Mouse (Mus musculus) G1E-ER4 (cell line): ENCODE data around the gene Pgbd5. TPM values are rescaled to one million over a fixed set of nuclear protein-coding genes. Genes with fewer than 3 reads are reported as not detected.

Source experiments
- GATA1 ChIP-seq: IDR thresholded peaks from one replicate; pipeline ENCODE4 v1.8.0; 2012; ENCODE audit warnings: low read length, inconsistent platforms
- polyA plus RNA-seq: library from polyadenylated mRNA; stranded (reverse); fragments of >175 nt; gene quantifications from 2 replicates; pipeline ENCODE4 v1.2.3, GENCODE M21; 2012

The Pgbd5 gene
- polyA plus RNA-seq, 1 experiment = not detected

DNA sequence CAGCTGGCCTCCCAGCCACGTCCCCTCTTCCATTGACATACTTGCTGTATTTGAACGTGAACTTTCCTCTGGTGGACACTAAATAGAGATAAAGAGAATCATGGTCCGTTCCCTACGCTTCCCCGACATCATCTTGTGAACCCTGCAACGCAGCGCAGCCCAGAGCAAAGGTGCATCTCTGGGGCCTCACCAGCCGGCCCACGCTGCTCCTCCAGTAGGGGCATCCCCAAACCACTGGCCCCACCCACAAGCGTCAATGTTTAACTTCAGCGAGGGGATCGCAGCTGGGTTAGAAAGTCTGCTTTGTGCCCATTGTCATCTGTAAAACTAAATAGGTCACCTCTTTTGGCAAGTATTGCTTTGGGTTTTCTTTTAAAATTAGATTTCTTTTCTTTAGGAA is 95.5 kb downstream of the Pgbd5 start:
- no peak for TF ChIP-seq GATA1

DNA sequence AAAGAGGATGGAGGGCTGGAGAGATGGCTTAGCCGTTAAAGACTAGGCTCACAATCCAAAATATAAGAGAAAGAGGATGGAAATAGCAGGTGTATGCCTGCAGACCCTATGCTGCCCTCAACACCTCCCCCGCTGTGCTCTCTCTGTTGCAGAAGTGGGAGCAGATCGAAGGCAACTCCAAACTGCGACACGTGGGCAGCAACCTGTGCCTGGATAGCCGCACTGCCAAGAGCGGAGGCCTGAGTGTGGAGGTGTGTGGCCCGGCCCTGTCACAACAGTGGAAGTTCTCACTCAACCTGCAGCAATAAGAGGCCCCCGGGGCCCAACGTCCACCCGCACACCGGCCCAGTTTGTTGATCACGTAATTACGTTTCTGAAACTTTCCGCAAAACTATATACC is 96.3 kb downstream of the Pgbd5 start:
- no peak for TF ChIP-seq GATA1

DNA sequence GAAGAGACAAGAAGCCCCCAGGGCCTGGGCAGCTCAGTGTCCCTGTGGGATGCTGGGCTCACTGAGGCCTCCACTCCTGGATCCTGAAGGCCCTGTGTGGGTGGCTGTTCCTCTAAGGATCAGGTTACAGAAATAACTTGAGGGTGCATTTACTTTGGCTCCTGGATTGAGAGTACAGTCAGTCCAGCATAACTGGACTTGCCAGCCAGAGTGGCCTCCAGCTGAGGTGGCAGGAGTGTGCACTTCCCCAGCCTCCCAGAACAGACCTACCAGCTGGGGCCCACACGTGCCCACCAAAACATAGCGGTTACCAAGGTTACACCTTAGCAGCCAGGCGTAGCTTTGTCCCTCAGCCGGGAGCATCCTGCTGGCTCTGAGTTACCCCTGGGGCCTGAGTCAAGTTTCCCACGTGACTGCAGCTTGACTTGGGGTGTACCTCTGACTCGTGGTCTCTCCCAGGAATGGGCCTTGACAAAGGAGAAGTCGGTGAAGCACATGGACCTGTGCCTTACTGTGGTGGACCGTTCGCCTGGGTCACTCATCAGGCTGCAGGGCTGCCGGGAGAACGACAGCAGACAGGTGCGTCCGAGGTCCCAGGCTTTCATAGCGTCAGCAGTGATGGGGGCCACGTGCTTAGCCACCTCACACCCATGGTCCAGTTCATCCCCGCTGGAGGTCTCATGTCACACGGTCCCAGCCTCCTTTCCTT is 98.9 kb downstream of the Pgbd5 start:
- TF ChIP-seq GATA1 = no peak

DNA sequence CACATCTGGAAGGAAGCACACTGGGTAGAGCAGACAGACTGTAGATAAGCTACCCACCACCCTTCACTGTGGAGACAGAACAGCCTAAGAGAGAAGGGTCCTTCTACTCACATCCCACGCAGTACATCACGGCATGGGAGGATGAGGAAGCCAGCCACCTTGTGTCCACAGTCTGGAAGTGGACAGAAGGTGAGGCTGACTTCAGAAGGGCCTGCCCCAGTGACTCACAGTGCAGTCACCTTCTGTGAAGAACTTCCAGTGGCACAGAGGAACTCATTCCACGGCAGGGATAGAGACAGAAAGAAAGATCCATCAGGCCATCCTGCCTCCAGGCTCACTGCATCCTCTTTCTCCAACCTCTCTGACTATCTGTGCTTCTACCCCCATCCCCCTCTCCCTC is 99.7 kb downstream of the Pgbd5 start:
- no peak for TF ChIP-seq GATA1

DNA sequence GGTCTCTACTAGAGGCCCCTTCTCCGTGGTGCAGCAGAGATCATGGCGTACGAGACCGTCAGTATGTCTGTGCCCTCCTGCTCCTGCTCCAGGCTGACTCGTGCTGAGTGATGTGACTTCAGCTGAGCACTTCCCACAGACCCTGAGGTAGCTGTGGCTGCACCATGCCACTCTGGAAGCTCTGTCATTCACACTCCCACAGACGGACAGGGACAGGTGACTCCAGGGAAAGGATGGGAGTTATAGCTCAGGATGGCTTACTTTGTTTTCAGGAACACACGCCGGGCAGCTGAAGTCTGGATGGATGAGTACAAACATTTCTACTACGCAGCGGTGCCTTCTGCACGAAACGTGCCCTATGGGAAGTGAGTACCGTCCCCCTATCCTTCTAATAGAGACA is 103.2 kb downstream of the Pgbd5 start:
- no peak for TF ChIP-seq GATA1

DNA sequence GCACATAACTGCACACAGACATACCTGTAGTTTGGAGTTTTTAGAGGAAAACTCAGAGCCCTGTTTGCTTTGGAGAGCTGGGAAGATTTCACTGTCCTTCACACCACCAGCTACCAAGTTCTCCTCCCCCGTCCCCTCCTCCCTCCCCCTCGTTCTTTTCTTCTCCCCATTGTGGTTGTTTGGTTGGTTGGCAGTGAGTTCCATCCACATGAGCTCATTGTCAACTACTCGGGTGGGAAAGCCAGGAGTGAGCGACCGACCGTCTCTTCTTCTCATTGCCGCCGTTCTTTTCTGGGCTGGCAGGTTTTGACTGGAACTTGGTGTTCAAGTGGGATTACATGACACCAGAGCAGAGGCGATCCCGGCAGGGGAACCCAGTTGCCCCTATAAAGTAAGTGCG is 107.8 kb downstream of the Pgbd5 start:
- TF ChIP-seq GATA1 = no peak

DNA sequence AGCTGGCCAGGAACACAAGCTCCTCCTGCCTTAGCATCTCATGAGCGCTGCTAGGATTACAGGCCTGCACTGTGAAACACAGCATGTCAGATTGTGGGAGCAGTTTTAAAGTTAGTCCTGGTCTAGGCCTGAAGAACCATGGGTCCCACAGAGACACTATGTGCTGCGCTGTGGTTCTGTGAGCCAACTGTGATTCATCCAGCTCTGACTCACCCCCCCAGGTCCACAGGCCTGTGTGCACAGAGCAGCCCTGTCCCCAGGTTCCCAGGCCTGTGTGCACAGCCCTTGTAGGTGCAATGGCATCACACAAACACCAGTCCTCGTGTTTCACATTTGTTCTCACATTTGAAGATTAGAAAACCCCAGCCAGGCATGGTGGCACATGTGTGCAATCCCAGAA is 108.4 kb downstream of the Pgbd5 start:
- TF ChIP-seq GATA1 = no peak

DNA sequence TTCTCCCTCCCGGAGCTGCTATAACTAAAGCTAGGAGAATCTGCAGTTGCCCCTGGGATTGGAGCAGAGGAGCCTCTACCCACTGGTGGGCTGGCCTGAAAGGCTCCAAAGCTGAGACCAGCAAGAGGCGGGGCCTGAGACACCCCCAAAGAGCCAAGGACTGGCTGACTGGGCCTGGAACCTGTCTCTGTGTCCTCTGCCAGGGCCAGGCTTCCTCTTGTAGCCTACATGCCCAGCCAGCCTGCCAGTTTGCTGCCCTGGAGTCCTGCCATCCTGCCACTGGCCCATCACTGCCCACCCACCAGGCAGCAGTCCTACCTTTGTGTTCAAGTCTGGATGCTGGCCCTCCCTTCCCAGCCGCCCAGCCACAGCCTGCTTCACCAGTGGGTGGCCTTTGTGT is 109.0 kb downstream of the Pgbd5 start:
- no peak for TF ChIP-seq GATA1

DNA sequence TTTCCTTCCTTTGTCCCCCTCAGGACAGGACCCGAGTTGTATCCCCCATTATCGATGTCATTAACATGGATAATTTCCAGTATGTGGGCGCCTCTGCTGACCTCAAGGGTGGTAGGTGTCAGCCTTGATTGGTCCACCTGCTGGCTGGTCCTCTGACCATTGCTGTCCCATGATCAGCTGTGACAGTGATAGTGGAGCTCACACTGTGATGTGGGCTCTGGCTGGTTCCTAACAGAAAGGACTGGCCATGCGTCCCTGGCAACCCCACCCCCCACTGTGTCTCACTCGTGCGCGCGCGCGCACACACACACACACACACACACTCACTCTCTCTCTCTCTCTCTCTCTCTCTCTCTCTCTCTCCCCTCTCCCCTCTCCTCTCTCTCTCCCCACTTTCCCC is 109.8 kb downstream of the Pgbd5 start:
- TF ChIP-seq GATA1 = no peak

DNA sequence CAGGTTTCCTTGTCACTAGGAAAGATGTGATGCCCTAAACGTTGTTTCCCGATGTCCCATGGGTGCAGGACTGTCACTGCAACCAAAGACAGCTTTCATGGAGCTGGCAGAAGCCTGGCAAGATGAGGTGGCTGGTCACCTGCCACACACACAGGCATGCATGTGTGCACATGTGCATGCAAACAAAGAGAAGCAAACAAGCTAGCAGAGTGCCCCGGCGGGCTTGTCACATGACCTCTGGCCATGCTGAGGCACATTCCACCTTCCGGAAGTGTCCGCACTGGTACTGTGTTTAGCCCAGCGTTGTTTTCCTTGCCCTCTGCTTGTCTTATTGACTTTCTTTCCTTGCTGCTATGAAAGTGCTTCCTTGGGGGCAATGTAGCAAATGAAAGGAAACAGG is 111.2 kb downstream of the Pgbd5 start:
- TF ChIP-seq GATA1 = no peak

DNA sequence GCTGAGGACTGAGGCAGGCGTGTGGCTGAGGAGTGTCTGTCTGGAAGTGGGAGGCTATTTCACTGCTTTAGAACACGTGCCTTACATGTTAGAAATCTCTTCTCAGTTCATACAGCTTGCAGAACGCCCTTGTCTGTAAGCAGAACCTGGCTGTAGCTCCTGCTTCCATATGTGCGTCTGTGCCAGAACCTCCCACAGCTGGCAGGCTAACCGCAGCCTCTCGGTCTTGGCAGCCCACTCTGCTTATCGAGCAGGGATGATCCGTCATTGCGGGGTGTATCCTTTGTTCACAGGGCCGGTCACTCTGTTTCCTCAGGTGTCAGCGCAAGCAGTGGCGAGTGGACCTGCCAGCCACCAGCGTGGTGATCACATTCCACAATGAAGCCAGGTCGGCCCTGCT is 116.1 kb downstream of the Pgbd5 start:
- TF ChIP-seq GATA1 = no peak

DNA sequence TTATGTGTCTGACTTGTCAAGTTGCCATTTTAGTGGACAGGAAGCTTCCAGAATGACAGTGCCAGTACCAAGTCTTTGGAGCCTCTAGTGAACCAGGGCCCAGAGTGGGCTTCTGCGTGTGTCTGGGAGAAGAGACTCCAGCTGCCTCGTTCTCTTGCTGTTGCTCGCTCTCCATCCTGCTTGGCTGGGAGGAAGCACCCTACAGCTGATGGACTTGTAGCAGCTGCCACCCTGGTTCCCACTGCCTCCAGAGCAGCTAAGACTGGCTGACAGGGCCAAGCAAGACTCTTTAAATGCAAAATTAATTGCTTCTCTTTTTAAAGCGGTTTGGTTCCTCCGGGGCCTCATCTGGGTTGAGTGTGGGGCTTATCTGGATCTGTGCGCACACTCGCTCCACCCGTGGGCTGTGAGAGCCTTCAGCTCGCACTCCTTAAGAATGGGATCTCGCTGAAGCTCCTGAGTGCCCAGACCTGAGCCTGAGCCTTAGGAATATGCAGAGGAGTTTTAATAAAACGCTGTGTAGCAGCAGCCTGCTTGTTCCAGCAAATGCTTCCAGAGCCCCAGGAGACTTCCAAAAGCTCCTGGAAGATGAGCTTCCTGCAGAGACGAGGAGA is 118.1 kb downstream of the Pgbd5 start:
- TF ChIP-seq GATA1 = no peak

DNA sequence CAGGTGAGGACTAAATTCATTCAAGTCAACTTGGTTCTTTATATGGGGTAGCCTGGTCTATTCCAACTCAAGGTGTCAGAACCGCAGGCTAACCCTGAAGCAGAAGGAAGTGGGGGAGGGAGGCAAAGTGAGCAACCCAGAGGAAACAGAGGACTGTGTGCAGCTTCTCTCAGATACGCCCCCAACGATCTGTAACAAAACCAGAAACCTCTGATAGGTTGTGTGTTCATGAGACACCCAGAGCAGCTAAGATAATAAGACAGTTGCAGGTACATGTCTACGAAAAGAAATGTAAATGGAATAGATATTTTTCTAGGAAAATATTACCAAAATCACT is 120.2 kb downstream of the Pgbd5 start:
- TF ChIP-seq GATA1 = no peak

Other genes with a start within 250 kb of the Pgbd5 start
- not detected in 2 replicates for gene Galnt2, start 208.3 kb downstream of the Pgbd5 start, polyA plus RNA-seq
- gene Cog2, start 81.1 kb upstream of the Pgbd5 start, polyA plus RNA-seq = 16.7 and 23.3 TPM in 2 replicates
- gene Agt, start 130.0 kb upstream of the Pgbd5 start, polyA plus RNA-seq = not detected in 2 replicates
- gene Capn9, start 136.5 kb upstream of the Pgbd5 start, polyA plus RNA-seq = not detected in 2 replicates
- 22.3 and 26.3 TPM in 2 replicates for gene 2310022B05Rik, start 223.7 kb upstream of the Pgbd5 start, polyA plus RNA-seq